Mouse (Mus musculus): Measurements from ENCODE around the gene Znhit6. TPM values are rescaled to one million over a fixed set of nuclear protein-coding genes. Genes with fewer than 3 reads are reported as not detected.

The Znhit6 gene
- total RNA-seq, 2 experiments from 2014 or later = 18.5 to 20.9 TPM

- intact Hi-C loops (cut with DNase I) = no loop called here
- DNase-seq (ENCODE audit: extremely low spot score in 1 of 2, low spot score in 2 of 2) = no peak
Observed at GRCm38 (mm10) chr3:145601345-145601744, 25.3 kb downstream of the Znhit6 start.

- DNase-seq (ENCODE audit: extremely low spot score in 1 of 2, low spot score in 2 of 2) = no peak
- intact Hi-C loops (cut with DNase I) = no loop called here
Observed at GRCm38 (mm10) chr3:145602410-145603206, 26.6 kb downstream of the Znhit6 start.

- no peak for DNase-seq (ENCODE audit: extremely low spot score in 1 of 2, low spot score in 2 of 2)
- intact Hi-C loops (cut with DNase I) = no loop called here
Observed at GRCm38 (mm10) chr3:145605437-145606123, 29.6 kb downstream of the Znhit6 start.

DNA sequence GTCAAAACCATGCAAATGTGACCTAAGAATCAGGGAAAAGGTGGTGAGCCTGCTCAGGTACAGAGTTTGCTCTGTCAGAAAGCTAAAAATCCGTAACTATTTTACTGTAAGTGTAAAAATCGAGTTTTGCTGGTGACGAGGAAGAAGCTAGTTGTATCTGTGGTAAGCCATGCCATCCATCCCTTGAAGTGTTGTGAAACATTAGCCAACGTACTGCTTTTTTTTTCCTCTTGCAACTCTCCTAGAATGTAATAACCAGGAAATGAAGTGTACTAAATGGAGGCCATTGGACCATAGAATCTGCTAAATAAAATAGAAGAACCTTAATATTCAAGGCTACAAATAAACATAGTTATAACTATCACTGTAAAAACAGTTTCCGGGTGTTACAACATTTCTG lies 32.3 kb downstream of the Znhit6 start:
- intact Hi-C loops (cut with DNase I) = no loop called here
- DNase-seq (ENCODE audit: extremely low spot score in 1 of 2, low spot score in 2 of 2) = no peak

DNA sequence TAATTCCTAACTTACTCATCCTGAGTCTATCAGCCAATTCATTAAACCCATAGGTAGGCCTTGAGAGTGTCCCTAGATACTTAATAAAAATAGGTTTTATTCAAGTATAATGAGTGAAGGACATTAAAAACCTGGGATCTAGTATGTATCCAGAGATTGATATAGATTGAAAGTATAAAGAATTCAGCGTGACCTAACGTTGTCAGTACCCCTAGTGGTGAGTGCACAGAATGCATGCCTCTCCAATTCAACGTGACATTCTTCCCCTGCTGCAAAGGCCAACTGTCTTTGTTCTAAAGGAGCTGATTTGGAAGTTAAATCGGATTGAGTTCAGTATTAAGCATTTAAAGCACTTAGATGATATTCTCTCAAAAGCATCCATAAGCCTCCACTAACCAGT lies 36.7 kb downstream of the Znhit6 start:
- intact Hi-C loops (cut with DNase I) = no loop called here

GRCm38 (mm10) chr3:145613234-145613633 lies 37.2 kb downstream of the Znhit6 start:
- no peak for DNase-seq (ENCODE audit: extremely low spot score in 1 of 2, low spot score in 2 of 2)
- intact Hi-C loops (cut with DNase I) = no loop called here

More for the DNA sequence above, 36.7 kb downstream of the Znhit6 start:
- DNase-seq (ENCODE audit: extremely low spot score in 1 of 2, low spot score in 2 of 2) = no peak

- peak in 1 of 2 experiments; percentile 76 for DNase-seq (ENCODE audit: extremely low spot score in 1 of 2, low spot score in 2 of 2)
- intact Hi-C loops (cut with DNase I) = no loop called here
Observed at GRCm38 (mm10) chr3:145614362-145615115, 38.5 kb downstream of the Znhit6 start.

DNA sequence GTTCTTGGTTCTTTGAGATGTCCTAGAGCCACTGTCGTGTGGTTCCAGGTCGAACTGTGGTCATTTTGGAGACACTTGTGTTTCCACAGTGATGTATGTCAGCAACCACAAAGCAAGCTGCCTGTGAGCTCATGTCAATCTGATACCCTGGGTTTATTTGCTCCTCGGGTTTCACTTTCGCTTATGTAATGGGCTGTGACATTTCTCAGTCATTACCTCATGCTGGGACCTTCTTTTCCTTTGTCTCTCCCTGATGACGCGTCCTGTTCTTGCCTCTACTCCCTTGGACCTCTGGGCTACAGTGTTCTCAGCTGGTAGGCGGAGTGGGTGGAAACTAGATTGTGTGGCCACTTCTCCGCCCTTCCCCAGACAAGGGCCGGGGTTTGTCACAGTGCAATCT lies 42.3 kb downstream of the Znhit6 start:
- DNase-seq (ENCODE audit: extremely low spot score in 1 of 2, low spot score in 2 of 2) = no peak
- intact Hi-C loops (cut with DNase I) = no loop called here

GRCm38 (mm10) chr3:145619621-145620365 lies 43.8 kb downstream of the Znhit6 start:
- no peak for DNase-seq (ENCODE audit: extremely low spot score in 1 of 2, low spot score in 2 of 2)
- intact Hi-C loops (cut with DNase I) = no loop called here

DNA sequence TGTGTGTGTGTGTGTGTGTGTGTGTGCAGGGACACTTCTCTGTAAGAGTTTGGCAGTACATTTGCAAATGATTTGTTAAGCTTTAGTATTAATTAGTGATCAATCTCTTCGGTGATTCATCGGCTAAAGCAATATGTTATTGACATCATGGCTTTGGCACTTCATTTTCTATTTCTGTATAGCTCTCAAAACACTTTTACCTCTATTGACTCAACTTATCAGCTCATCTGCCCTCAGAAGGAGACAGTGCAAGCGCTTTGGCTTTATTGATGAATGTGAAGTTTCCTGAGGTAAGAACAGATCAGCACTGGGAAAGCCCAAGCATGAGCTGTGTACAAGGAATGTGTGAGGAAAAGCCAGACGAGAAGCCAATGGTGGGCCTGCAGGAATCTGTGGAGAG lies 45.2 kb downstream of the Znhit6 start:
- intact Hi-C loops (cut with DNase I) = no loop called here

GRCm38 (mm10) chr3:145623047-145623446 lies 47.0 kb downstream of the Znhit6 start:
- intact Hi-C loops (cut with DNase I) = no loop called here
- DNase-seq (ENCODE audit: extremely low spot score in 1 of 2, low spot score in 2 of 2) = peak; percentile 17 to 45

More for the DNA sequence above, 45.2 kb downstream of the Znhit6 start:
- no peak for DNase-seq (ENCODE audit: extremely low spot score in 1 of 2, low spot score in 2 of 2)

GRCm38 (mm10) chr3:145624786-145625185 lies 48.8 kb downstream of the Znhit6 start:
- intact Hi-C loops (cut with DNase I) = no loop called here
- DNase-seq (ENCODE audit: extremely low spot score in 1 of 2, low spot score in 2 of 2) = no peak

- DNase-seq (ENCODE audit: extremely low spot score in 1 of 2, low spot score in 2 of 2) = no peak
- intact Hi-C loops (cut with DNase I) = no loop called here
Observed at GRCm38 (mm10) chr3:145625546-145625945, 49.5 kb downstream of the Znhit6 start.

- DNase-seq (ENCODE audit: extremely low spot score in 1 of 2, low spot score in 2 of 2) = no peak
- intact Hi-C loops (cut with DNase I) = no loop called here
Observed at GRCm38 (mm10) chr3:145626063-145626462, 50.1 kb downstream of the Znhit6 start.

DNA sequence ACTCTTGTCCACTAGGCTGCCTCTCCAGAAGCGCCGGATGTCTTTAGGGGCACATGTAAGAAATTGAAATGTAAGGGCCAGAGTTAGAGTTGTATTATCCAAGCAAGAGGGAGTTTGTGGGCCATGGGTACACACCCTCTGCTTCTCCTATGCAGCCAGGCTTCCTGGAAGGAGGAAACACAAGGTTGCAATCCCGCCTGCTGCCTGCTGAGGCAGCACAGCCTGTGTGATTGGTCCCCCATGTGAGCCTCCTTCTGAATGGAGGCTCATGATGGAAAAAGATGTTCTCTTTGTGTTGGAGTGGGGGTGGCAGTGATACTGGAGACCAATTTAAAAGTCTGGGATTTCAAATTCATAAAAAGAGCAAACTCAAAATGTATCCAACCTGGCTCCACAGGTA lies 51.8 kb downstream of the Znhit6 start:
- peak in 1 of 2 experiments; percentile 55 for DNase-seq (ENCODE audit: extremely low spot score in 1 of 2, low spot score in 2 of 2)
- intact Hi-C loops (cut with DNase I) = no loop called here

GRCm38 (mm10) chr3:145628643-145629042 lies 52.6 kb downstream of the Znhit6 start:
- intact Hi-C loops (cut with DNase I) = no loop called here
- no peak for DNase-seq (ENCODE audit: extremely low spot score in 1 of 2, low spot score in 2 of 2)

DNA sequence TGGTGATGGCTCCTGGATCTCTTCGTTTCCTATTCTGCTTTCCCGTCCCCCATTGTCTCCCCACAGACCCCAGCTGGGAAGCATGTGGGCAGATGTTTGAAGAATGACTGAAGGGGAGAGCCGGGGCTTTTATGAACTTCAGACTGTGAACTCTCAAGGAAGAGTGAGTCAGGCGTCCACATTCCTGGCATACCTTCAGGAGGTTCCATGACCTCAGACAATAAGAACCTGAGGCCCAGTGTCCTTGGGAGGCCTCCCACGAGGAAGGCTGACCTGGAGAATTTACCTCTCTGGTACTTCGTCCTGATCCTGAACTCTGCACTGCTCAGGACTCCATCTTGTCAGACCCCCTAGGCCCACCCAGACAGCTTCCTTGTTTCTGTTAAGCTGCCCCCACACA lies 56.9 kb downstream of the Znhit6 start:
- no peak for DNase-seq (ENCODE audit: extremely low spot score in 1 of 2, low spot score in 2 of 2)
- intact Hi-C loops (cut with DNase I) = no loop called here

GRCm38 (mm10) chr3:145634002-145634710 lies 58.2 kb downstream of the Znhit6 start:
- intact Hi-C loops (cut with DNase I) = no loop called here

More at GRCm38 (mm10) chr3:145634002-145634710, 58.2 kb downstream of the Znhit6 start:
- no peak for DNase-seq (ENCODE audit: extremely low spot score in 1 of 2, low spot score in 2 of 2)
